Mouse (Mus musculus): ENCODE data around the gene A3galt2. TPM values are rescaled to one million over a fixed set of nuclear protein-coding genes. Genes with fewer than 3 reads are reported as not detected.

Gene A3galt2
- polyA plus RNA-seq, 1 experiment from 2014 or later, result 0.59 TPM

DNA sequence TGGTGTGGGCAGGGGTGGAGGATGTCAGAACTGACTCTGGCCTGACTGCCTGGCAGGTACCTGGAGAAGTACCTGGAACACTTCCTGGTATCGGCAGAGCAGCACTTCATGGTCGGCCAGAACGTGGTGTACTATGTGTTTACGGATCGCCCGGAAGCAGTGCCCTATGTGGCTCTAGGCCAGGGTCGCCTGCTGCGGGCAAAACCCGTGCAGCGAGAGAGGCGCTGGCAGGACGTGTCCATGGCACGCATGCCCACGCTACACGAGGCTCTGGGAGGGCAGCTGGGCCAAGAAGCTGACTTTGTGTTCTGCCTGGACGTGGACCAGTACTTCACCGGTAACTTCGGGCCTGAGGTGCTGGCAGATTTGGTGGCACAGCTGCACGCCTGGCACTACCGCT, 11.8 kb downstream of the A3galt2 start:
- 92% methylated on average over 20 of the region's 20 CpGs for WGBS
- H3K9ac ChIP-seq (replicated peaks), result no peak overlapping the region

GRCm38 (mm10) chr4:128768120-128768519, 13.0 kb downstream of the A3galt2 start:
- 79% methylated on average over 13 of the region's 13 CpGs for WGBS
- no peaks in the 10 kb centered on the region for H3K4me1 ChIP-seq

More for the DNA sequence above, 11.8 kb downstream of the A3galt2 start:
- H3K4me1 ChIP-seq, result no peaks in the 10 kb centered on the region
- H3K27me3 ChIP-seq, result no peaks in the 10 kb centered on the region
- peaks cover 3% of the 10 kb centered on the region; the same call in 1 of the 2 replicates for H3K36me3 ChIP-seq
- ATAC-seq (ENCODE audit: low FRiP score, low read depth), result no peak
- 0 out of 2 replicates have a peak, but pooled peaks cover 9% of the 10 kb centered on the region for H3K9me3 ChIP-seq
- no peak overlapping the region for H3K27ac ChIP-seq (replicated peaks)
- no peak overlapping the region for H3K4me2 ChIP-seq (replicated peaks)
- H3K4me3 ChIP-seq, result no peak overlapping the region

DNA sequence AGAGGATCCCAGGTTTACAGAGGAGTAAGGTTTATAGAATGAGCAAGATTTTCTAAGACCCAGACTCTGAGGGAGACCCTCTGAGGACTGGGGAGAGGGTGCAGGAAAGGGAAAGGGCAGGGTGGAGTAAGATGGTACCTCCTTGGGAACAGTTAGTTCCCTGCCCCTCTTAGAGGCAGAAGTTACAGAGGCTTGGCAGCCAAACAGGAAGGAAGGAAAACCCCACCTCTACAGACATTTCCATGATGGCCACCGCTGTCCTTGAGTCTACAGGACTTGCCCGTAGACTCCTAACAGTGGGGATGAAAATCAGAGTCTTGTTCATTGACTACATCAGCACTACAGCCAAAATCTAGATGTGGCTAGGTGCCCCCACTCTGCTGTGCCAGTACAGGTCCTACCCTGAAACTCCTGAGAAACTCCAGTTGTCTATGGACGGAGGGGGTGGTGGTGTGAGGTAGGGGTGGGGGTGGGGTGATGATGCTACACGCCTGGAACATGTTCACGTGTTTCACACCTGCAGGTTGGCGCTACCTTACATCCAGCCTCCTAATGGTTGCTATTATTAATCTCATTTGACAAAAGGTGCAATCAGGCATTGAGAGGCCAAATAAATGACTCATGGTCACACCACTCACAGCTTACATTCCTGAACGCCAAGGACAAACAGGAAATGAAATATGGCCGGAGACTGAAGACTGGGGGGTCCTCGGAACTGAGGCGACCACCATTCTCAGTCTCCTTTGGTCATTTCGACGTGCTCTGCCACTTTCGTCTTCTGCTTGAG, 14.6 kb downstream of the A3galt2 start:
- Histone ChIP-seq H3K4me1 (no peaks in the 10 kb centered on the region), H3K27ac (replicated peaks) (no peak overlapping the region), H3K9me3 (no peaks in the 10 kb centered on the region), H3K36me3 (peaks cover 31% of the 10 kb centered on the region), H3K4me2 (replicated peaks) (no peak overlapping the region), H3K27me3 (no peaks in the 10 kb centered on the region), H3K9ac (replicated peaks) (no peak overlapping the region), H3K4me3 (no peak overlapping the region)
- WGBS, result 87% methylated on average over 13 of the region's 13 CpGs
- no peak for ATAC-seq (ENCODE audit: low FRiP score, low read depth)

More at GRCm38 (mm10) chr4:128768120-128768519, 13.0 kb downstream of the A3galt2 start:
- Histone ChIP-seq H3K27ac (replicated peaks) (no peak overlapping the region), H3K36me3 (peaks cover 15% of the 10 kb centered on the region), H3K4me2 (replicated peaks) (no peak overlapping the region), H3K9ac (replicated peaks) (no peak overlapping the region), H3K9me3 (0 out of 2 replicates have a peak, but pooled peaks cover 5% of the 10 kb centered on the region), H3K4me3 (no peak overlapping the region), H3K27me3 (no peaks in the 10 kb centered on the region)
- ATAC-seq (ENCODE audit: low FRiP score, low read depth), result no peak

DNA sequence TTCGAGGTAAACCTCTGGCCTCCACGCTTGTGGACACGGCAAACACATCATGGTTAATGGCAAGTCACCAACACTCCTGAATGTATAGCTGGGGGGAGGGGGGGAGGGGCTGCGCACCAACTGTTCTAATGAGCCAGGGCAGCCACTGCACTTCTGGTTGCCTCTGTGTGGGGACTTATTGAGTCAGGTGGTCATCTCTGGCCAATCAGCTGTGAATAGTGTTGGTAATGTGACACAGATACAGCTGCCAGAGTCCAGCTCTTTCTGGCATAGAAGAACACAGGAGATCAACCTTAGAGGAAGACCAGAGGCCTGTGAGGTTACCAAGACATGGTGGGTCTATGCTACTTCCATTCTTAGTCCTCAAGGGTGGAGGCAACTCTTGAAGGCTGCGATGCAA, 15.5 kb downstream of the A3galt2 start:
- Histone ChIP-seq H3K4me1 (no peaks in the 10 kb centered on the region), H3K27ac (replicated peaks) (no peak overlapping the region; the same call in 1 of the 2 replicates), H3K36me3 (peaks cover 40% of the 10 kb centered on the region), H3K27me3 (no peaks in the 10 kb centered on the region), H3K4me2 (replicated peaks) (no peak overlapping the region), H3K4me3 (no peak overlapping the region), H3K9me3 (no peaks in the 10 kb centered on the region), H3K9ac (replicated peaks) (no peak overlapping the region)
- no peak for ATAC-seq (ENCODE audit: low FRiP score, low read depth)
- WGBS, result 92% methylated on average over 5 of the region's 5 CpGs

DNA sequence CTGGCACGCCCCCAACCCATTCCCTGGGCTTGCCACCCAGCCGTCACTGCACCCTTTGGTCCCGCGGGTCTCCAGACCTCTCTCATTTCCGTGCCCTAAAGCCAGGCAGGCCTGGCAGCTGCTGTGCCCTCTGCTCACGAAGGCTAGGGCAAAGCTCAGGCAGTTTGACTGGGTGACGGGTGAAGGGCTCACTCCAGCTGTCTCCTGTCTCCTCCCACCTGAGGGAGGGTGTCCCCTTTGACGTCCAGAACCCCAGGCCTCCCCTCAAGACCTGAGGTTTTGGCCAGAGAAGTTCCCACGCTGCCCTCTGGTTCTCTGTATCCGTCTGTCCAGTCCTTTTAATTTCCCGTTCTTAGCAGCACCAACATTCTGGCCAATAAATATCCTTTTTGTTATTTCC, 18.7 kb downstream of the A3galt2 start:
- no peak overlapping the region for H3K9ac ChIP-seq (replicated peaks)
- no peak overlapping the region for H3K4me2 ChIP-seq (replicated peaks)
- peaks cover 2% of the 10 kb centered on the region; the same call in 1 of the 2 replicates for H3K4me1 ChIP-seq
- peaks cover 69% of the 10 kb centered on the region for H3K36me3 ChIP-seq
- no peaks in the 10 kb centered on the region for H3K27me3 ChIP-seq
- no peak for ATAC-seq (ENCODE audit: low FRiP score, low read depth)
- H3K9me3 ChIP-seq, result no peaks in the 10 kb centered on the region
- 89% methylated on average over 11 of the region's 11 CpGs for WGBS
- no peak overlapping the region for H3K4me3 ChIP-seq
- no peak overlapping the region for H3K27ac ChIP-seq (replicated peaks)

- Histone ChIP-seq H3K27ac (replicated peaks) (no peak overlapping the region), H3K9me3 (no peaks in the 10 kb centered on the region), H3K4me1 (peaks cover 2% of the 10 kb centered on the region; the same call in 1 of the 2 replicates), H3K4me3 (no peak overlapping the region), H3K36me3 (peaks cover 74% of the 10 kb centered on the region), H3K9ac (replicated peaks) (no peak overlapping the region), H3K27me3 (no peaks in the 10 kb centered on the region), H3K4me2 (replicated peaks) (no peak overlapping the region)
- no peak for ATAC-seq (ENCODE audit: low FRiP score, low read depth)
- 89% methylated on average over 9 of the region's 9 CpGs for WGBS
Observed at GRCm38 (mm10) chr4:128774467-128774866, 19.3 kb downstream of the A3galt2 start.

GRCm38 (mm10) chr4:128776568-128777289, 21.6 kb downstream of the A3galt2 start:
- peak; percentile 80 for ATAC-seq (ENCODE audit: low FRiP score, low read depth)
- Histone ChIP-seq H3K27me3 (no peaks in the 10 kb centered on the region), H3K36me3 (peaks cover 96% of the 10 kb centered on the region), H3K9me3 (no peaks in the 10 kb centered on the region), H3K27ac (replicated peaks) (peak overlapping the region; percentile 52; the same call in 1 of the 2 replicates), H3K4me1 (peaks cover 2% of the 10 kb centered on the region; the same call in 1 of the 2 replicates), H3K9ac (replicated peaks) (no peak overlapping the region), H3K4me3 (no peak overlapping the region), H3K4me2 (replicated peaks) (no peak overlapping the region)
- 49% methylated on average over 20 of the region's 20 CpGs for WGBS

DNA sequence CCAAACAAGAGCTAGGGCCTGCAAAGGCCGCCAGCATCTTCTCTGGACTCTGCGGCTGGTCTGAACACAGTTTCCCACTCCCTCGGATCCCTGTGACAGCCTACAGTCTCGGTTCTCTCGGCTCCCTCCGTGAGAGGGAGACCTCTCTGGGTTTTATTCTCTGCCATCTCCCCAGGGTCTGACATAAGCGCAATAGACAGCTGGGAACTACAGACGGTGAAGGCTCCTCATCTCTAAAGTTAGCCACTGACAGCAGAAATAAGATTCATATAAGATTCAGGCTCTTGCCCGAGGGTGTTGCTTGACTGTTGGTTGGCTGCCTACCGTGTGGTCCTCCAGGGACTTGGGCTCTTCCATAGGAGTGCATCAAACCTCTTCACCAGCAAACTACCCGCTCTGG, 22.4 kb downstream of the A3galt2 start:
- no peak overlapping the region; the same call in 1 of the 2 replicates for H3K9ac ChIP-seq (replicated peaks)
- no peaks in the 10 kb centered on the region for H3K9me3 ChIP-seq
- H3K4me3 ChIP-seq, result no peak overlapping the region
- no peak for ATAC-seq (ENCODE audit: low FRiP score, low read depth)
- peak overlapping the region; percentile 52 for H3K27ac ChIP-seq (replicated peaks)
- WGBS, result 84% methylated on average over 11 of the region's 11 CpGs
- peaks cover 96% of the 10 kb centered on the region for H3K36me3 ChIP-seq
- H3K4me1 ChIP-seq, result peaks cover 2% of the 10 kb centered on the region; the same call in 1 of the 2 replicates
- no peaks in the 10 kb centered on the region for H3K27me3 ChIP-seq
- no peak overlapping the region for H3K4me2 ChIP-seq (replicated peaks)

DNA sequence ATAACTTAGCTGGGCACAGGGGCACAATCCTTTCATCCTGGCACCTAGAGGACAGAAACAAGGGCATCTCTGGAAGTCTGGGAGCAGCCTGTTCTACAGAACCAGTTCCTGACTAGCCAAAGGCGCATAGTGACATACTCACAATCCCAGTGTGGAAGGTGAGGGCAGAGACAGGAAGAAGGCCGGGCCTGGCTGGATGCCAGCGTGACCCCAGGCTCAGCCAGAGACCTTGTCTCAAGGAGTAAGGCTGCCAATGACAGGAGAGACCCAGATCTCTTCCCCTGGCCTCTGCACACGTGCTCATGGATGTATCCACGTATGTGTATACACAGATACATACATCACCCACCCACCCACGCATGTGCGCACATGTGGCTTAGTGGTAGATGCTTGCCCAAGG, 26.9 kb downstream of the A3galt2 start:
- Histone ChIP-seq H3K4me2 (replicated peaks) (no peak overlapping the region), H3K9me3 (no peaks in the 10 kb centered on the region), H3K27me3 (no peaks in the 10 kb centered on the region), H3K9ac (replicated peaks) (no peak overlapping the region), H3K4me3 (no peak overlapping the region), H3K36me3 (peaks cover 94% of the 10 kb centered on the region), H3K27ac (replicated peaks) (no peak overlapping the region), H3K4me1 (no peaks in the 10 kb centered on the region)
- WGBS, result 94% methylated on average over 7 of the region's 7 CpGs
- ATAC-seq (ENCODE audit: low FRiP score, low read depth), result no peak

DNA sequence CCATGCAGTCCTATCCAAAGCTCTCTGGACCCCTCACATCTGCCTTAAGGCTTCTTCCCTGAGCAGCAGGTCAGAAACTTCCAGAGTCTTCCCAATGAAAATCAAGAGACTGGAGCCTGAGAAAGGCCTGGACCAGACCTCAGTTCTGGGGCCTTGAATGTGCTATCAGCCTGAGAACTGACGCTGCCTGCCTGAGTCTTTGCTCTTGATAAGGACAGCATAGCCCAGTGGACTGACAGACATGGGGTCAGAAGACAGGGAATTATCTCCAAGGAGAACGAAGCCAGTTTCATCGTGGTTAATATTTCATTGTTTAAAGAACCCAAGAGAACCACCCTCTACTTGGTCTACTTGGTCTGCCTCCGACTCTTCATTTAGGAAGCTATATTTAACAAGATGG, 27.5 kb downstream of the A3galt2 start:
- H3K4me1 ChIP-seq, result no peaks in the 10 kb centered on the region
- H3K36me3 ChIP-seq, result peaks cover 92% of the 10 kb centered on the region
- WGBS, result 84% methylated on average over 4 of the region's 4 CpGs

GRCm38 (mm10) chr4:128784950-128785631, 29.9 kb downstream of the A3galt2 start:
- no peak for ATAC-seq (ENCODE audit: low FRiP score, low read depth)
- Histone ChIP-seq H3K9me3 (no peaks in the 10 kb centered on the region), H3K4me3 (no peak overlapping the region), H3K4me1 (no peaks in the 10 kb centered on the region), H3K27ac (replicated peaks) (no peak overlapping the region), H3K27me3 (no peaks in the 10 kb centered on the region), H3K36me3 (peaks cover 88% of the 10 kb centered on the region), H3K4me2 (replicated peaks) (no peak overlapping the region), H3K9ac (replicated peaks) (no peak overlapping the region)
- 96% methylated on average over 15 of the region's 15 CpGs for WGBS

More for the DNA sequence above, 27.5 kb downstream of the A3galt2 start:
- Histone ChIP-seq H3K9me3 (no peaks in the 10 kb centered on the region), H3K9ac (replicated peaks) (no peak overlapping the region), H3K27ac (replicated peaks) (no peak overlapping the region), H3K27me3 (no peaks in the 10 kb centered on the region), H3K4me2 (replicated peaks) (no peak overlapping the region), H3K4me3 (no peak overlapping the region)
- ATAC-seq (ENCODE audit: low FRiP score, low read depth), result no peak

All from midbrain, embryonic 12.5 days (tissue).